Mouse (Mus musculus) liver, adult (tissue): ENCODE measurements around the gene Usp49.

Experiments
- GATA4 ChIP-seq: IDR thresholded peaks from 2 replicates; pipeline ENCODE4 v1.6.1; 2014; ENCODE audit warnings: mild to moderate bottlenecking, low read length; ENCODE audit not compliant: insufficient replicate concordance

Usp49 gene

DNA sequence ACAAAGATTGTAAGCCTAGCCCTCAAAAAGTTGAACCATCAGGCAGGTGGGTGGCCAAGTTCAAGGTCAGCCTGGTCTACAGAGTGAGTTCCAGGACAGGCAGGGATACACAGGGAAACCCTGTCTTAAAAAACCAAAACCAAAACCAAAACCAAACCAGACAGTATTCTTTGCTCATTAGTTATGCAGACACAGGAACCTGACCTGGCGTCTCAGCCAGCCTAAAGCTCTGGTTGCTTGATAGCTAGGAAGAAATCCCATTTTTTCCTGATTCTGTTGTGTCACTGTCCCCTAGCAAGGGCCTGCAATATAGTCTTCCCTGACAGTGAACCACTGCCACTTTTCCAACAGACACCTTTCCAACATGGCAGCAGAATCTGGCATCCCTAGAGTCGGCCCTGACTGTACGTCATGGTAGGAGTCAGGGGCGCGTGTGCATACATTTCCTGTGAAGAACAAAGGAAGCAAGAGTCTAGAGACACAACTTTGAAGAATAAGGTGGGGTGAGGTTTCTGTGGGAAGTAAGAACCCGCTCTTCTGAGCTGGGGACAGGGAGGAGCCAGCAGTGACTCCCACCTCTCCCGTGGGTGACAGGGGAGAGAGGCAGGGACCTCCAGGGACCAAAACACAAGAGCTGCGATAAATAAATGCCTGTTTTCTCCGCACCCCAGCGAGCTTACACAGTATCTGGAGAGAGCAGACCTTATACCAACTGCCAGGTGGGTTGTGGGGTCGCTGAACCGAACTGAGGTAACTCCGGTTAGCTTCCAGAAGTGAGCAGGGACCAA lies 29.7 kb upstream of the Usp49 start:
- no peak for TF ChIP-seq GATA4

GRCm38 (mm10) chr17:47601389-47601755 lies 29.1 kb upstream of the Usp49 start:
- no peak for TF ChIP-seq GATA4

- TF ChIP-seq GATA4: no peak
These were observed 28.2 kb upstream of the Usp49 start for GRCm38 (mm10) chr17:47602289-47602688.

DNA sequence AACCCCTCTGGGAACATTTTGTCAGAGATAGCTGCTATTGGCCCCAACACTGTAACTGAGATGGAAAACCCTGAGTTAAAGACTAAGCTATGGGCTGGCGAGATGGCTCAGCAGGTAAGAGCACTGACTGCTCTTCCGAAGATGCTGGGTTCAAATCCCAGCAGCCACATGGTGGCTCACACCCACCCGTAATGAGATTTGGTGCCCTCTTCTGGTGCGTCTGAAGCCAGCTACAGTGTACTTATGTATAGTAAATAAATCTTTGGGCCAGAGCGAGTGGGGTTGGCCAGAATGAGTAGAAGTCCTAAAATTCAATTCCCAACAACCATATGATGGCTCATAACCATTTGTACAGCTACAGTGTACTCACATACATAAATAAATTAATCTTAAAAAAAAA lies 24.3 kb upstream of the Usp49 start:
- TF ChIP-seq GATA4: no peak

- TF ChIP-seq GATA4: no peak
These were observed 21.3 kb upstream of the Usp49 start for GRCm38 (mm10) chr17:47609182-47609581.

- TF ChIP-seq GATA4: peak; percentile 35; the same call in 1 of the 2 replicates
These were observed 19.4 kb upstream of the Usp49 start, which contains the start of the genes Bysl, Med20 and Gm20517 for GRCm38 (mm10) chr17:47610849-47611660. Bysl (minus strand) TSS chr17:47611492. Med20 (plus strand) TSS chr17:47611582. Gm20517 (plus strand) TSS chr17:47611589.

- TF ChIP-seq GATA4: no peak
These were observed 18.9 kb upstream of the Usp49 start for GRCm38 (mm10) chr17:47611661-47611982.

- no peak for TF ChIP-seq GATA4
These were observed 16.5 kb upstream of the Usp49 start for GRCm38 (mm10) chr17:47614018-47614417.

GRCm38 (mm10) chr17:47616119-47616518 lies 14.4 kb upstream of the Usp49 start:
- no peak for TF ChIP-seq GATA4

DNA sequence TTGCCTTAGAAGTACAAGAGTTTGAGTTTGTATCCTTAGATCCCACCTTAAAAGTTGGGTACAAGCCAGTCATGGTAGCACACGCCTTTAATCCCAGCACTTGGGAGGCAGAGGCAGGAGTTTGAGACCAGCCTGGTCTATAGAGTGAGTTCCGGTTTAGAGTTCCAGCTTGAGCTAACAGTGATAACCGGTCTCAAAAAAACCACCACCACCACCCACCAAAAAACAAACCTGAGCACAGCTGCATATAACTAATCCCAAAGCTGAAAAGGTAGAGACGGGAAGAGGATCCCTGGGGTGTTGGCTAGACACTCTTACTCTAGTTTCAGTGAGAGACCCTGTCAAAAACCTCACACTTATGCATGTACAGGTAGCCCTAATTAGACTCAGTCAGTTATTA lies 13.8 kb upstream of the Usp49 start:
- TF ChIP-seq GATA4: no peak

DNA sequence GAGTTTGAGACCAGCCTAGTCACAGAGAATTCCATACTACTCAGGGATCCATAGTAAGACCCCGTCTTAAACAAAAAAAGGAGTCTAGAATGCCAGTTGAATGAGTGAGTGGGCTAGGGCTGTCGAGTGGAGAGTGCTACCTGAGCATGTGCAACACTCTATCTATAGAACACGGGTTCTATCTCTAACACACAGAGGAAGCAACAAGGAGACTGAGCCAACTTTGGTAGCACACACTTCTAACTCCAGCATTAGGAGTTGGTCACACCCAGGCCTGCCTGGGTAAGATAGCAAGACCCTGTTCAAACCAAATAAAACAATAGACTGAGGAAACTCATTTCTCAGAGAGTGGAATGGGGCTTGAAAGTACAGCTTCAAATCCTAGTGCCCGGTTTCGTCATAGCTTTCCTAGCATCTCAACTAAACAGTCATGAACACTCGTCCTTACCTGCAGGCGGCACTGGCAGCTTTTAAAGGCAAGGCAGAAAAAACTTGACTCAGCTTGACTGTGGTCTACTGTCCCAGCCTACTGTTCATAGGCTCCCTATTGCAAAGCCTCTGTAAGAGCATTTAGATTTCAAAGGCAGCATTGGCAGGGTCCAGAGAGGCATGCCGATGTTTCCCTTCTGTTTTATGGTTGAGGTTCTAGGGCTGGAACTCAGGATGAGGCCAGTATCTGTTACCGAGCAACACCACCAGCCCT lies 12.7 kb upstream of the Usp49 start:
- TF ChIP-seq GATA4: no peak

GRCm38 (mm10) chr17:47618556-47619311 lies 11.8 kb upstream of the Usp49 start:
- no peak for TF ChIP-seq GATA4

GRCm38 (mm10) chr17:47622912-47623554 lies 7.5 kb upstream of the Usp49 start:
- TF ChIP-seq GATA4: no peak

DNA sequence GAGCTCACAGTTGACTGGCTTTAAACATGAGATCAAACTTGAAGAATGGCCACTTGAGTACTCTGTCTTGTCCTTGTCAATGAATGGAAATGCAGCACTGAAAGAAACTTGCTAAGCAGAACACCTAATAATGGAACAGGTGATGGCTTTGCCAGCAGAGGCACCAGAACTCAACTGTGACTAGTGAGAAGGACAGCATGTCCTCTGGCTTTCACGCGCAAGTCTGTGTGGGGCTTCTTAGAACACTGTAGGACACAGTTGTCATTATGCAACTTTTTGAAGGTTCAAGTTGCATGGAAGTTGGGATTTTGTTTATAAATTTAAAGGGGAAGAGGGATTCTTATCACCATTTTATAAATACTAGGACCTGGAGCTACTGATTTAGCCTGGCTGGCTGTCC lies 5.4 kb upstream of the Usp49 start:
- no peak for TF ChIP-seq GATA4
